Mouse (Mus musculus) heart, postnatal 10 days (tissue): ENCODE measurements around the gene Irf3. TPM values are rescaled to one million over a fixed set of nuclear protein-coding genes. Genes with fewer than 3 reads are reported as not detected.

ENCODE experiments used
- microRNA-seq, 2 experiments: library from miRNA; unstranded; fragments of <30 nt; microRNA quantifications; one replicate each; pipeline ENCODE4 v1.2.0; 2022
- total RNA-seq, 2 experiments: library from RNA; stranded (reverse); gene quantifications; 2 replicates each; pipeline ENCODE4 v1.2.3; 2021

The Irf3 gene
- total RNA-seq, 2 experiments from 2014 or later: 34.1 to 47.9 TPM

Small RNAs within 50 kb of the gene (microRNA-seq; reads per million reads assigned to microRNA genes)
- 0.95 to 1.0 reads per million in 2 experiments for gene Mir7054

Other genes with a start within 250 kb of the Irf3 start
- gene Vrk3, start 249.2 kb upstream of the Irf3 start, total RNA-seq: 10 to 100 TPM; 24.7 to 28.3 TPM
- gene Zfp473, start 246.6 kb upstream of the Irf3 start, total RNA-seq: under 1 TPM; 0.12 to 0.35 TPM
- gene Nup62, start 181.6 kb upstream of the Irf3 start, total RNA-seq: 10 to 100 TPM; 44.3 to 45.1 TPM
- gene Il4i1, start 181.3 kb upstream of the Irf3 start, total RNA-seq: 1 to 10 TPM; 1.3 to 1.8 TPM
- 10 to 100 TPM; 50.4 to 51.3 TPM for gene Atf5, start 181.0 kb upstream of the Irf3 start, total RNA-seq
- gene Akt1s1, start 148.7 kb upstream of the Irf3 start, total RNA-seq: 10 to 100 TPM; 76.8 to 78.4 TPM
- gene Tbc1d17, start 148.6 kb upstream of the Irf3 start, total RNA-seq: 10 to 100 TPM; 38.4 to 44.7 TPM
- gene Pnkp, start 140.5 kb upstream of the Irf3 start, total RNA-seq: 10 to 100 TPM; 18.1 to 21.6 TPM
- gene Ptov1, start 127.9 kb upstream of the Irf3 start, total RNA-seq: 100 to 1,000 TPM; 189 to 196 TPM
- 10 to 100 TPM; 67.7 to 77.1 TPM for gene Med25, start 104.9 kb upstream of the Irf3 start, total RNA-seq
- gene Fuz, start 101.6 kb upstream of the Irf3 start, total RNA-seq: 10 to 100 TPM; 12.2 to 18.2 TPM
- 10 to 100 TPM; 90.9 to 91.1 TPM for gene Ap2a1, start 68.2 kb upstream of the Irf3 start, total RNA-seq
- not detected for gene Tsks, start 54.4 kb upstream of the Irf3 start, total RNA-seq
- 1 to 10 TPM; 4.1 to 6.2 TPM for gene Cpt1c, start 22.8 kb upstream of the Irf3 start, total RNA-seq
- 100 to 1,000 TPM; 198 to 216 TPM for gene Prmt1, start 11.1 kb upstream of the Irf3 start, total RNA-seq
- gene Bcl2l12, start 1.1 kb downstream of the Irf3 start, total RNA-seq: 10 to 100 TPM; 14.5 to 15.9 TPM
- 10 to 100 TPM; 68.5 to 70.1 TPM for gene Scaf1, start 18.7 kb downstream of the Irf3 start, total RNA-seq
- 10 to 100 TPM; 71.6 to 75.7 TPM for gene Rras, start 20.3 kb downstream of the Irf3 start, total RNA-seq
- 10 to 100 TPM; 28.8 to 35.7 TPM for gene Prr12, start 55.2 kb downstream of the Irf3 start, total RNA-seq
- gene Nosip, start 64.8 kb downstream of the Irf3 start, total RNA-seq: 10 to 100 TPM; 33.9 to 35.9 TPM
- 10 to 100 TPM; 10.9 to 11.3 TPM for gene Prrg2, start 65.0 kb downstream of the Irf3 start, total RNA-seq
- gene Rcn3, start 94.6 kb downstream of the Irf3 start, total RNA-seq: 10 to 100 TPM; 76.5 to 83.4 TPM
- 10 to 100 TPM; 65.4 to 69.2 TPM for gene Fcgrt, start 106.2 kb downstream of the Irf3 start, total RNA-seq
- 100 to 1,000 TPM; 752 to 773 TPM for gene Rps11, start 126.8 kb downstream of the Irf3 start, total RNA-seq
- 100 to 1,000 TPM; 809 to 865 TPM for gene Rpl13a, start 131.1 kb downstream of the Irf3 start, total RNA-seq
- not detected for gene Gm45713, start 138.6 kb downstream of the Irf3 start, total RNA-seq
- gene Flt3l, start 138.8 kb downstream of the Irf3 start, total RNA-seq: 1 to 10 TPM; 5.7 to 6.5 TPM
- gene Pih1d1, start 156.7 kb downstream of the Irf3 start, total RNA-seq: 10 to 100 TPM; 47.1 to 49.0 TPM
- 10 to 100 TPM; 36.6 to 48.2 TPM for gene Aldh16a1, start 156.9 kb downstream of the Irf3 start, total RNA-seq
- gene Slc17a7, start 166.3 kb downstream of the Irf3 start, total RNA-seq: 1 to 10 TPM; 6.1 to 6.7 TPM
- not detected for gene Gfy, start 181.9 kb downstream of the Irf3 start, total RNA-seq
- gene Pth2, start 183.3 kb downstream of the Irf3 start, total RNA-seq: not detected
- not detected for gene Ccdc155, start 207.2 kb downstream of the Irf3 start, total RNA-seq
- gene Dkkl1, start 214.5 kb downstream of the Irf3 start, total RNA-seq: not detected
- gene Tead2, start 218.1 kb downstream of the Irf3 start, total RNA-seq: 10 to 100 TPM; 27.5 to 32.3 TPM
- gene Cd37, start 241.5 kb downstream of the Irf3 start, total RNA-seq: 1 to 10 TPM; 3.0 to 4.0 TPM
- gene Slc6a16, start 243.4 kb downstream of the Irf3 start, total RNA-seq: not detected